Mouse (Mus musculus) kidney, adult 9 months (tissue): ENCODE data around the gene St3gal5.
A peak's percentile ranks its signal among the peaks of the same experiment; 100 is the strongest.

Experiments used
- DNase-seq: peaks from one replicate; pipeline ENCODE4 v3.0.0; 2022

St3gal5 gene

DNA sequence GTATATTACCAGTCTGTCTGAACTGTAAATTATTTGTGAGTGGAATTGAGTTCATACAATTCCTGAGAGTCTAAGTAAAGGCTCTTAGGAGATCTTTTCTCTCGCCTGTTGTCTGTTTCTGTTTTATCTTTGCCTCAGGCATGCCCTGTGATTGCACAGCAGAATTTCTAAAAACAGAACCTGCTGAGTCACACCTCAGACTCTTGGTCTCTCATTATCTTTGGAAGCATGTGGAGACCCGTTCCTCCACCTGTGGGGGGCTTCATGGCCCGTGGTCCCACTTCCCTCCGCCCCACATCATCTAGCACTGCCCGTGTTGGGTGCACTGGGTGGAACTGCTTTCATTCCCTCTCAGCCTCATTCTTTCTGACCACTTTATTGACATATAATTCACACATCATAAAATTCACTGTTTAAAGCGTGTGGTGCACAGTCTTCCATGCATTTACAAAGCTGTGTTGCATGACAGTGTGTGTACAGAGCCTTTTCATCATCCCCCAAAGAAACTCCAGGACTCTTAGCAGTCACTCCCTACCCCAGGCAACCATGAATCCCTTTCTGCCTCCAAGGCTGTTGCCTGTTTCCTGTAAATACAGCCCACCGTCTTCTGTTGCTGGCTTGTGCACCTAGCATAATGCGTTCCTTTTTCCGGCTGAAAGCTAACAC is 37.6 kb downstream of the St3gal5 start:
- no peak for DNase-seq

DNA sequence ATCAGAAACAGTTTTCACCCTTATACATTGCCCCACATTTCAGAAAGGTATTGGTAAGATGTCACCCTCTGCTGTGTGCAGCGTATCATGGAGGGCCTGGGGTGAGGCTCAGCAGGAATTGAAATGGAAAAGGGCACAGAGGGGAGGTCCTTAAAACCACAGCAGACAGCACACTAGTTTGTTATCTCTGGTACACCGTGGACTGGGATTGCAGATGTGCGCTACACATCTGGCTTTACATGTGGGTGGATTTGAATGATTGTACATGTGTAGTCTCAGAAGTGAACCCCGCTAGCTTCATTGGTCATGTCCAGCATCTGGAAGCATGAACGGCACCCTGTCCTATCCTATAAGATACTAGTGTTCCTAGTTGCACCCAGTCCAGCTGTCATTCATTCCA is 38.6 kb downstream of the St3gal5 start:
- DNase-seq, result no peak

DNA sequence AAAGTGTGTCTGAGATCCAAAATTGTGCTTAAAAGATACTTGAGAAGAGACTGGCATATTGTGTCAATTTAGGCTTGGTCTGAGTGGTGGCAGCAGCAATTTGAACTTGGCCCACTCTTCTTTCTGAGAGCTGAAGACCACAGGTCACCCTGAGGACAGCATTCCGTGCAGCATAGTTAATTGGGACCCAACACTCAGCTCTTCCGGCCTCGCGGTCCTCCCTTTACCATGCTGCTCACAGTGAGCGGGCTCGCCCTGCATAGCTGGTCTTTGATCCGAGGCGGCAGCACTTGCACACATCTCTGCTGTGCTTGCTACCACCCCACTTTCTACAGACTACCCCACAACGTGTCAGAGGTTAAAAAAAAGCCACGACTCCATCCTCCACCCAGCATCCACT is 39.2 kb downstream of the St3gal5 start:
- DNase-seq, result no peak

DNA sequence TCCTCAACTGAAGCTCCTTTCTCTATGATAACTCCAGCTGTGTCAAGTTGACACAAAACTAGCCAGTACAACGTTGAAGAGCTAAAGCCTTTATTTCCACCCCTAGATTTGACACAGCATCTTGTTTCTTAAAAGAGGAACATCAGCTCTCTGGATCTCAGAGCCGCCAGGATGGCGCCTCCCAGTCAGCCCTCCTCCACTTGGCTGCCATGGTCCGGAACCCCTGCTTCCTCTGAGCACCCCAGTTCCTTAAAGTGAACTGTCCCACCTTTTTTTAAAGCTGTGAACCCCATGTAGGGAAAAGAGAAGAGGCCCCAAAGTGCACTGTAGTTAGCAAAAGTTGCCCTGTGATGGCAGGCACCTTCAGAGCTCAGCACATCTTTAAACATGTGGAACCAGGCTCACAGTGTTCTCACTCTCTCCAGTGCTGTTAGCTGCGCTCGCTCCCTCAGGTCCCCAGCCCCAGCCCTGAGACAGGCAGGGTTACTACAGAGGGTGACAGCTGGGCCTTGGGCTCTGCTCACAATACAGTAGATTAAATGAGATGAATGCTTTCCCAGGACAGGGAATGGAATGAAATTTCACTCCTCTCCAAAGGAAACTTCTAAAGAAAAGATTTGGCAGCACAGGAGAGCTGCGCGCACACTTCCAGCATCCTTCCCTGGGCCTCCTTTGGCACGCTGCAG is 42.3 kb downstream of the St3gal5 start:
- DNase-seq, result no peak

DNA sequence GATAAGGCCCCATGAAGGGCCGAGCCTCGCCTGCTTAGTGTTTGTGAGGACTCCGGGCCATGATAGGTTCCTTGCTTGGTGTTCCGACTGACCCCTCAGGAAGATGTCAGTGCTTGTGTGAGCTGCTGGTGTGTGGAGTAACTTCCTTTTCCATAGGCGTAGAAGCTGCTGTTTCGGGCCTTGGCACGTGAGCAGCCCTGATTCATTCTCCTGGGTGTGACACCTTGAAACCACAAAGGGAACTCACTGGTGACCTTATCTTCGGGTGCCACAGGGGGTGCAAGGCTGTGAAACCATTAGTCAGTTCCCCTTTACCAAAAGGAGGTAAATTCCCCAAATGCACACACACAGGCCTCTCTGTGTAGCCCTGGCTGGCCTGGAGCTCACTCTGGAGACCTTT is 43.0 kb downstream of the St3gal5 start:
- DNase-seq, result no peak

DNA sequence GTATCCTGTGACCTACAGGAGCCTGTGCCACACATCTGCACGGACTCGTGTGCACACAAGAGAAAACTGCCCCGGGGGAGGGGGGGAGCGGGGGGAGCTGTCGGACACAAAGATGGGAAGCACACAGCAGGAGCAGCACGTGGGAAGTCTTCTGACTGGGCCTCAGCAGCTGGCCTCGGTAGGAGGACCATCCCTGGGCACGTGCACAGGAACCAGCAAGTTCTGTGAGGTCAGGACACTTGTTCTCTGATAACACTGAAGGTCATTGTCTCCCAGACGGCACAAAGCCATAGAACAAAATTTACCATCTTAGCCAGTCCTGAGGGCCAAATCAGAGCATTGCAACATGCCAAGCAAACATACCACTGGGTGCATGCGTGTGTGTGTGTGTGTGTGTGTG is 43.8 kb downstream of the St3gal5 start:
- DNase-seq, result no peak

DNA sequence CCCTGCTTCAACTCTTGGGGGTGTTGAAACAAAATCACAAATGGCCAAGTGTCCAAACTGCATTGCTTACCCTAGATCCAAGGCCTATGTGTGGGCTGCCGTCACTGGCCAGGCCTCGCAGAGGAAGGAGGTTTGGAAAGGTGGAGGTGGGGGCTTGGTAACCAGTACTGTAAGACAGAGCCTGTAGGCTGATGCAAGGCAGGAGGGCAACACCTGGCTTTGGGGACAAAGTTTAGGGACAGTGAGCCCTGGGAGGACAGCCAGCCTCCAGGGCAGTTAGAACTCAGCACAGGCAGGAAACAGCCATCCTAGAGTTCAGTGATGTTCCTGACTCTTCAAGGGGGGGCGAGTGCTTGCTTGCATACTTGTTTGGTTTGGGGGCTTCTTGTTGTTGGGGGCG is 45.2 kb downstream of the St3gal5 start:
- DNase-seq, result no peak

DNA sequence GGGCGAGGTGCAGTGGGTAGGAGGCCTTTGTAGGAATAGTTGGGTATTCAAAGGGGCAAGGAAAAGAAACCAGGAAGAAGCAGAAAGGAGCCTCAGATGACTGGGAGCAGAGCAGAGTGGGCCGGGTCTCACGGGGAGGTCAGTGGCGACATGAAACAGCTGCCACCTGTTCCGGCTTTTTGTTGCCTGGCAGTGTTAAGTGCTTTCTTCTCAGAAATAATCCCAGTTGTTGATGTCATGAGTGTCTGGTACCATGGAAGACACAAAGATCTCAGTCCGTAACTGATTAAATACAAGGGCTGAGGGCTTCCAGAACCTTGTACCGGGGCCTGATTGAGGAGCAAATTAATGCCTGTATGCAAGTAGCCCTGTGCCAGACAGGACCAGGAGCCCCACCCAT is 47.0 kb downstream of the St3gal5 start:
- DNase-seq, result no peak

DNA sequence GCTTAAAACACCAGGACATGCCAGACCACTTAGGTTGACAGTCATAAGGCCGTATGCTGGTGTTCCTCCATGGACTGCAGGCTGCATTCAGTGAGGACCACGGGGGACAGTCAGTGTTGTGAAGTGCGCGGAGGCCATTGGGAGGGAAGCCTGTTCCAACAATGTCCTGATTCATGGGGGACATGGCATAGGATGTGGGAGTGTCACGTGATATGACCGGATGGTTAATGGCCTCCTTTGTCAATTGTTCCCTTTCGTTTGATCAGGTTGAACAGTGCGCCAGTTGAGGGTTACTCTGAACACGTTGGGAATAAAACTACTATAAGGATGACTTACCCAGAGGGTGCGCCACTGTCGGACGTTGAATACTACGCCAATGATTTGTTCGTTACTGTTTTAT is 49.4 kb downstream of the St3gal5 start:
- no peak for DNase-seq

DNA sequence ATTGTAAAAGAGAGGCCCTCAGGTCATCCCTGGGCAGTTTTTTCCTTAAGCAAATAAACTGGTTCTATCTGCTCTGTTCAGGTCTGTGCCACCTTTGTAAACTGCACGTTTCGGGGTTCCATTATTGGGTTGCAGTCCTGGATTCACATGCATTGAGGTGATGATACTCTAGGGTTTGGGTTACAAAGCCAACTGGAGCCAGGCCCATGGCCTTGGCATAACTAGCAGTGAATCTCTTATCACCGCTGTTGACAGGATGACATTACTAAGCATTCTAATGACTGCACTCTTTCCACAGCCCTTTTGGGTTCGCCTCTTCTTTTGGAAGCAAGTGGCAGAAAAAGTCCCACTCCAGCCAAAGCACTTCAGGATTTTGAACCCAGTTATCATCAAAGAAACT is 51.3 kb downstream of the St3gal5 start:
- no peak for DNase-seq

DNA sequence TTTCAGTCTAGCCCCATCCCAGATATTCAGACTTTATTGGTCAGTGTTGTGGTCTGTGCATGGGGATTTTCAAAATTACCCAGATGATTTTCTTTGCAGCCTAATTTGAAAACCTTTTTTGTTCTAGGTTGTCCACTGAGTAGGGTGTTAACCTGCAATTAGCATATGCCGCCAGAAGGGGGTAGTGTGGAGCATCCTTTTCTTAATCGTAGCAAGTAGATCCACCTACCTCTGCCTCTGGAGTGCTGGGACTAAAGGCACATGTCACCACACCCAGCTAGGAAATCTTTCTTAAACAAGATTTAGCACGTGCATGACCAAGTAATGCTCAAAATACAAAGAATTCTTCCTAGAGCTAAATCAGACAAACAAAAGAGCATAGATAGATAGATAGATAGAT is 52.4 kb downstream of the St3gal5 start:
- no peak for DNase-seq

DNA sequence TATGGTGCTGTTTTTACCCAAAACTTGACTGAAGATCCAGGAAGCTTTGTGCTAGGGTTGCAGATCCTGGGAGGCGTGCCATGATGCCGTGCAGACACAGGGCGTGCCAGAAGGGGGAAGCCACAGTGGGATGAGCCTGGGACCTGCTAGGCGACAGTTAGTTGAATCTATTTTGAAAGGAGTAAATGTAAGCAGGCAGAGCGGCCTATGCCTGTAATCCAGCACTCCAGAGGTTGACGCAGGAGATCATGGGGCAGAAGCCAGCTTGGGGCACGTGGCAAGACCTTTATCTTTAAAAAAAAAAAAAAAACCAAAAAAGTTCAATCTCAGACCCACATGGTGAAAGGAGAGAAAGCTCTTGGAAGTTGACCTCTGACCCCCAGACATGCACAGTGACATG is 55.3 kb downstream of the St3gal5 start:
- DNase-seq, result no peak

DNA sequence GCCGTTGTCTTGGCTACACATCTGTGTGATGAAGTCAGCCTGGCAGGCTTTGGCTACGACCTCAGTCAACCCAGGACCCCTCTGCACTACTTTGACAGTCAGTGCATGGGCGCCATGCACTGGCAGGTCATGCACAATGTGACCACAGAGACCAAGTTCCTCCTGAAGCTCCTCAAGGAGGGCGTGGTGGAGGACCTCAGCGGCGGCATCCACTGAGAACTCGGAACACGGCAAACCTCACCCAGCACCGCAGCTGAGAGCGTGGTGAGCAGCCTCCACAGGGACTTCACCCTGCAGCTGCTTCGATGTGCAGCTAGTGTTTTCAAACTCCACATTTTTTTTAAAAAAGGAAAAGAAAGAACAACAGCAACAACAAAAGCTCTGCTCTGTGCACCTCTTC is 56.1 kb downstream of the St3gal5 start:
- no peak for DNase-seq

DNA sequence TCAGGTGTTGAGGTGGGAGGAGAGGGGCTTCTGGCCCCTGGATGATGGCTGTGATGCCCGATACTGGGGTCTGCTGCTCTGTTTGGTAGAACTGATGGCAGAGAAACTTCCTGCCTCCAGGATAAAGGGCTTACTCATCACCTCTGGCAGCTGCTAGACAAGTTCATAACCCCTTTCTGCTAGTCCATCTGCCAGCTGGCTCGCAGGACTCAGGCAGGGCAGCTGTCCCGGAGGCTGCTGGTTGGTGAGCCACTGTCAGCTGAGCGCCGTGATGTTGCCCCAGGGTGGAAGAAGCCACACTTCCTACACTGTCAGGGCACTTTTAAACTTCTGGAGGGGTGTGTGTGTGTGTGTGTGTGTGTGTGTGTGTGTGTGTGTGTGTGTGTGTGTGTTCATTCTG is 56.6 kb downstream of the St3gal5 start:
- peak; percentile 16 for DNase-seq

DNA sequence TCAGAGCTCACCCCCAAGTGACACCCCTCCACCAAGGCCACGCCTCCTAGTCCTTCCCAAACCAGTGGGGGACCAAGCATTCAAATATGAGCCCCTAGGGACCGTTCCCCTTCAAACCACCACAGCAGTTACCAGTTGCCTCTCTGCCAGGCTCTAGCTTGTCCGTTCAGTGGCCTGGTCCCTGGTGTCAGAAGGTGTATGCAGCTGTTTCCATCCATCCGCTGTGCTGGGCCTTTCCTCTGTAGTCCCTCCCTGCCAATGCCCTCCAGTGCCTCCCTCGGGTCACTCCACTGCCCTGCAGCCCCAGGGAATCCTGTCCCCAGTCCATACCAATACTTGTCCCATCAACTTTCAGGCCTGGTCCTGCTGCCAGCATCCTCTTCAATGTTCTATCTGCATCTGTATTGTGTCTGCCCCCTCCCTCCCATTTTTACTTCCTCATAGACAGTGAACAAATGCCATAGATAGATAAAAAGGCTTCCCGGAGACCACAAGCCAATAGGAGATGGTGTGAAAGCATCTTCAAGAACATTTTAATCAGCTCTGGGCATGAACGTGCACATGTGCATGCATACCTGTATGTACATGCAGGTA is 57.6 kb downstream of the St3gal5 start:
- no peak for DNase-seq

DNA sequence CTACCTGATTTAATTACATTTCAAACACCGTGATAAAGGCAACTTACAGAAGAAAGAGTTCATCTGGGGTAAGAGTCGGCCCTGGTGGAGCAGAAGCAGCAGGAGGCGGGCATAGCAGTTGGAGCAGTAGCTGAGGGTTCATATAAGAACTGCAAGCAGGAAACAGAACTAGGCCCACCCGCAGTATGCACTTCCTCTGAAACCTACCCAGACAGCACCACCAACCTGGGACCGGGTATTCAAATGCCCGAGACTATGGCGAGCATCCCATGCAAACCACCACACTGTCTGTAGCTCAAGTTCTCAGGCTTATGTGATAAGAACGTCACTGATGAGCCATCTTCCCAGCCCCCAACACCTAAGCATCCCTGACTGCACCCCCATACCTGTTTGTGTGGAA is 58.3 kb downstream of the St3gal5 start:
- no peak for DNase-seq

DNA sequence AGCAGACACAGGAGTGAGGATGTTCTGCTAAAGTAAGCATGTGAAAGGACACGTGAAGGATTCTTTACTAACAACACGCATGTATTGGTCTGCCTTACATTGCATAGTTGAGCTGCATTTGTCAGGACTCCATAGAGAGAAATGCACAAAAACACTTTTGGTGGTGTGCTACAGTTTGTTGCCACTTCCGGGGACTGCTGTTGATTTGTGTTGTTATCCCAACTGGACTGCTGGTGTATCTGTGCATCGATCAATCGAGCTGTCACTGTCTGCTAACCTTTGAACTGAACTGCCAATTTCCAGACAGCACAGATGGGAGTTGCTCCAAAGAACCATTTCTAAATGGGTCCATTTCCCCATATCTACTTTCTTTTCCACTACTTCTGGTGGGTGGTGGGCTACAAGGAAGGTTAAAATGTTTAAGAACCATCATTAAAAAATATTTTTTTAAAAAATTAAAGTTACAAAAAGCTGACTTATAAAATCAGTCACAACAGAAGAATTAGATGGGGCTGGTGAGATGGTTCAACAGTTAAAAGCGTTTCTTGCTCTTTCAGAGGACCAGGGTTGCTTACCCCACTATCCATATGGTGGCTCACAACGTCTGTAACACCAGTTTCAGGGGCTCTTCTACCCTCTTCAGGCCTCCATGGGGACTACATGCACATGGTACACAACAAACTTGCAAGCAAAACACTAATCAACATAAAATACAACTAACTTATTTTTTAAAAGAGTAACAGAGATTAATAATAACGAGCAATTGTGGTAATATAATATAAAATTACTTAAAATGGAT is 61.8 kb downstream of the St3gal5 start:
- no peak for DNase-seq

DNA sequence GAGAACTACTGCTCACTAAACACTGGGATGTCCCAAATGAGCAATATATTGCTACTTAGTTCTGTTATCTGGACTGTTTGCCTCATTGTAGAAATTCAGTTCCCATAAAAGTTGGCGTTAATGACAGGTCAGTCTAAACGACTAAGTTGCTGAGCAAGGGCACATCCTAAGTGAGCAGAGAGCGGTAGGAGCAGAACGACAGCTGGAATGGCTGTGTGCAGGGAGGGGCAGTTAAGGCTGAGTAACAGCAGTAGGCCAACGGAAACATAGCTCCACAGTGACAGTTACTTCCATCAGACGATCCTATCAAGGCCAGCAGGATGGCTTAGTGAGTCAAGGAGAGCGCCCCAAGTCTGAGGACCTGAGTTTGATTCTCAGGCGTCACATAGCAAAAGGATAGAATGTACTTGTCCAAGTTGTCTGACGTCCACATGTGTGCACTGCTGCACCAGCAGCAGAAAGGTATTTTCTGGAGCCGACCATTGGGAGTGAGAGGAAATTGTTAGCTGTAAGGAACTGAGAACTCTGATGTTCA is 62.5 kb downstream of the St3gal5 start:
- DNase-seq, result no peak

DNA sequence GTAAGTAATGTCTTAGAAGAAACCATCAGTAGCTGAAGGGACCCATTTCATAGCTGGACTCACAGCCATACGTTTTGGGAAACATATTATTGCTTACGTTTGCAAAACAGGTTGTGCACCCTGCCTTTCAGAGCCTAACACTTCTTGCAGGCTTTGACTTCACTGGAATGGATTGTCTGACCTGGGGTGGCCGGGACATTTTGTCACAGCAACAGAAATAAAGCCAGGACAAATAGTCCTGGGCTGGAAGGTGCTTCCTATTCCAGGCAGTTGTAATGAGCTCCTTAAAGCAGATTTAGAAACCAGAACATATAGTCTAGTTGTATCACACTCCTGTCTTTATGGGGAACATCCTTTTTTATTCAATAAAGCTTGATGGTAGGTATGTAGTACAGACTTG is 63.6 kb downstream of the St3gal5 start:
- no peak for DNase-seq

DNA sequence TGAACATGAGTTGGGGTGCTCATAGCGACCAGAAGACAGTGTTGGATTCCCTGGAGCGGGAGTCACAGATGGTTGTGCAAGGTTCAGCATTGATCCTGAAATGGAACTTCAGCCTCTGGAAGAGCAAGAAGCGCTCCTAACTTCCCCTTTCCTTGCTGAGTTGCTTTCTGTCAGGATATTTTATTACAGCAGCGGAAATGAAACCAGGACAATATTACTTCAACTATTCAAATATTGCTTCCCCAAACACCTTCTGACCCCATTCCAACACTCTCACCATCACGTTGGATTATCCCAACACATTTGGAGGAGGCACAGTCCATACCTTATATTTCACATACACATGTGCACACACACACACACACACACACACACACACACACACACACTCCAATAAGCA is 64.4 kb downstream of the St3gal5 start:
- DNase-seq, result peak; percentile 19

DNA sequence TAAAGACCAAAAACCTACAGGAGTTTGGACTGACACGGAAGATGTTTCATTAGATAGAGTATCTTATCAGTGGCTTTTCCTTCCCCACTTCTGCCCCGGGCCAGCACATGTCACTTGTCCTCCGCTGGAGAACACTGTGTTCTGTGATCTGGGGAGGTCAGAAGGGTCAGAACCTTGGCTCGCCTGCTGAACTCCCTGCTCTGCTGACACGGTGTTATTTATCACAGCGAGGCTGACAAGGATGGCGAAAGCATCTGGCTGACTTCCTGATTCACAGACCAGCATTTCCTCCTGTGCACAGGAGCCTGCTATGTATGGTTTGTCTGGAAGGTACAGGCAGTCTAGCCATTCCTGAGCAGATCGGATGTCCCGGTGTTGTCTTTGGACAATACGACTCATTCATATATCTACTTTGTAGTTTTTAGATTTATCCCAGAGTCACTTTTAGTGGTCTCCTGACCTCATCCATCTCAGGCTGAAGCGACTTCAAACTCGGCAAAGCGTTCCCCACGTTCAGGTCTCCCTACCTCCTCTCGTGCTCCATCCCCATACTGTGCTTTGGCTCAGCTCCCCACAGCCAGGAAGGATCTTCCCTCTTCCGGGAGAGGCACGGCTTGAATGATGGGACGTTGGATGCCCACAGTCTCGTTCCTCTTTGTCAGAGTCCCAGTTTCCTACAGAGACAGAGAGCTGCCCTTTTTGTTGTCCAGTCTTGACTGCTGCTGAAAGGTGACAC is 64.9 kb downstream of the St3gal5 start:
- peak; percentile 86 for DNase-seq
